Mouse (Mus musculus) midbrain, embryonic 12.5 days (tissue): ENCODE results near the gene Atp5e. TPM values are rescaled to one million over a fixed set of nuclear protein-coding genes. Genes with fewer than 3 reads are reported as not detected.
A peak's percentile ranks its signal among the peaks of the same experiment; 100 is the strongest.

ENCODE experiments used
- ATAC-seq: fragments of 200-750 bp; cut with Nextera tagmentation; 2 replicates; pipeline ENCODE4 v1.8.0; 2017; ENCODE audit warnings: low read depth, moderate TSS enrichment, moderate library complexity; ENCODE audit not compliant: low FRiP score
- H3K27ac ChIP-seq: fragments of 300-500 bp; sonication (generic); replicated peaks from 2 replicates; pipeline ENCODE4 v1.5.1; 2016; ENCODE audit warnings: mild to moderate bottlenecking
- H3K27me3 ChIP-seq: fragments of 300-500 bp; sonication (generic); 2 replicates; pipeline ENCODE4 v1.6.1; 2016; ENCODE audit warnings: mild to moderate bottlenecking
- H3K36me3 ChIP-seq: fragments of 300-500 bp; sonication (generic); 2 replicates; pipeline ENCODE4 v1.6.1; 2016
- H3K4me1 ChIP-seq: fragments of 300-500 bp; sonication (generic); 2 replicates; pipeline ENCODE4 v1.6.1; 2016
- H3K4me2 ChIP-seq: fragments of 300-500 bp; sonication (generic); replicated peaks from 2 replicates; pipeline ENCODE4 v1.6.1; 2016; ENCODE audit warnings: mild to moderate bottlenecking, moderate library complexity
- H3K4me3 ChIP-seq: fragments of 300-500 bp; sonication (generic); 2 replicates; pipeline ENCODE4 v1.5.1; 2016; ENCODE audit warnings: mild to moderate bottlenecking
- H3K9ac ChIP-seq: fragments of 300-500 bp; sonication (generic); replicated peaks from 2 replicates; pipeline ENCODE4 v1.6.1; 2016; ENCODE audit warnings: mild to moderate bottlenecking, moderate library complexity
- H3K9me3 ChIP-seq: fragments of 300-500 bp; sonication (generic); 2 replicates; pipeline ENCODE4 v1.6.1; 2016; ENCODE audit warnings: mild to moderate bottlenecking
- WGBS: fragments of 180-500 bp; shearing (Covaris S2); methylation state at CpG from one replicate; pipeline ENCODE4 v1.1.7; 2016; 5-methylcytosine and 5-hydroxymethylcytosine counted together
- polyA plus RNA-seq: library from polyadenylated mRNA; unstranded; fragments of >200 nt; fragmentation: Nextera tagmentation; extraction: Ambion mirVana; gene quantifications from 2 replicates; pipeline ENCODE4 v1.2.1, GENCODE M21; 2016

Atp5e gene
- polyA plus RNA-seq, 1 experiment from 2014 or later: 754 TPM

GRCm38 (mm10) chr2:174445018-174445417 lies 18.9 kb downstream of the Atp5e start:
- H3K27ac ChIP-seq: no peak overlapping the region
- 80% methylated on average over 6 of the region's 6 CpGs for WGBS
- no peaks in the 10 kb centered on the region for H3K36me3 ChIP-seq
- no peak overlapping the region for H3K9ac ChIP-seq
- H3K4me3 ChIP-seq: no peak overlapping the region
- no peaks in the 10 kb centered on the region; the same call in 1 of the 2 replicates for H3K27me3 ChIP-seq
- no peak overlapping the region for H3K4me2 ChIP-seq
- H3K9me3 ChIP-seq: no peaks in the 10 kb centered on the region
- peaks cover 4% of the 10 kb centered on the region; the same call in 1 of the 2 replicates for H3K4me1 ChIP-seq
- no peak for ATAC-seq

GRCm38 (mm10) chr2:174444359-174444758 lies 19.5 kb downstream of the Atp5e start:
- H3K4me1 ChIP-seq: peaks cover 4% of the 10 kb centered on the region; the same call in 1 of the 2 replicates
- H3K9ac ChIP-seq: no peak overlapping the region
- H3K27ac ChIP-seq: no peak overlapping the region
- no peak for ATAC-seq
- no peak overlapping the region for H3K4me3 ChIP-seq
- WGBS: 86% methylated on average over 6 of the region's 7 CpGs
- H3K9me3 ChIP-seq: no peaks in the 10 kb centered on the region
- H3K27me3 ChIP-seq: no peaks in the 10 kb centered on the region; the same call in 1 of the 2 replicates
- no peaks in the 10 kb centered on the region for H3K36me3 ChIP-seq
- H3K4me2 ChIP-seq: no peak overlapping the region

GRCm38 (mm10) chr2:174443046-174443445 lies 20.9 kb downstream of the Atp5e start:
- H3K9me3 ChIP-seq: no peaks in the 10 kb centered on the region
- H3K4me1 ChIP-seq: peaks cover 16% of the 10 kb centered on the region
- H3K4me3 ChIP-seq: no peak overlapping the region
- no peak for ATAC-seq
- no peak overlapping the region for H3K9ac ChIP-seq
- H3K36me3 ChIP-seq: no peaks in the 10 kb centered on the region
- H3K27ac ChIP-seq: no peak overlapping the region
- whole genome bisulfite sequencing: 58% methylated on average over 2 of the region's 2 CpGs
- no peak overlapping the region for H3K4me2 ChIP-seq
- H3K27me3 ChIP-seq: no peaks in the 10 kb centered on the region; the same call in 1 of the 2 replicates

GRCm38 (mm10) chr2:174442460-174442859 lies 21.4 kb downstream of the Atp5e start:
- Histone ChIP-seq H3K4me2 (no peak overlapping the region), H3K27me3 (no peaks in the 10 kb centered on the region; the same call in 1 of the 2 replicates), H3K4me3 (no peak overlapping the region), H3K9me3 (no peaks in the 10 kb centered on the region), H3K4me1 (peaks cover 22% of the 10 kb centered on the region), H3K27ac (no peak overlapping the region), H3K9ac (no peak overlapping the region), H3K36me3 (no peaks in the 10 kb centered on the region)
- ATAC-seq: no peak
- 90% methylated on average over 9 of the region's 9 CpGs for WGBS

GRCm38 (mm10) chr2:174441898-174442297 lies 22.0 kb downstream of the Atp5e start:
- 83% methylated on average over 4 of the region's 4 CpGs for WGBS
- Histone ChIP-seq H3K4me2 (no peak overlapping the region), H3K36me3 (no peaks in the 10 kb centered on the region), H3K4me3 (no peak overlapping the region), H3K27me3 (no peaks in the 10 kb centered on the region; the same call in 1 of the 2 replicates), H3K9ac (no peak overlapping the region), H3K27ac (no peak overlapping the region), H3K9me3 (no peaks in the 10 kb centered on the region), H3K4me1 (peaks cover 21% of the 10 kb centered on the region)
- ATAC-seq: no peak

- H3K27me3 ChIP-seq: no peaks in the 10 kb centered on the region; the same call in 1 of the 2 replicates
These were observed 23.9 kb downstream of the Atp5e start for GRCm38 (mm10) chr2:174439961-174440360.

GRCm38 (mm10) chr2:174439450-174439838 lies 24.5 kb downstream of the Atp5e start:
- Histone ChIP-seq H3K36me3 (no peaks in the 10 kb centered on the region), H3K27ac (no peak overlapping the region), H3K4me1 (peaks cover 20% of the 10 kb centered on the region), H3K4me2 (peak overlapping the region; percentile 71), H3K4me3 (no peak overlapping the region), H3K9me3 (no peaks in the 10 kb centered on the region), H3K27me3 (no peaks in the 10 kb centered on the region; the same call in 1 of the 2 replicates), H3K9ac (no peak overlapping the region)
- no peak for ATAC-seq
- WGBS: 30% methylated on average over 5 of the region's 5 CpGs

More at GRCm38 (mm10) chr2:174439961-174440360, 23.9 kb downstream of the Atp5e start:
- Histone ChIP-seq H3K4me3 (no peak overlapping the region), H3K4me1 (peaks cover 20% of the 10 kb centered on the region), H3K4me2 (no peak overlapping the region), H3K9ac (no peak overlapping the region), H3K27ac (no peak overlapping the region), H3K36me3 (no peaks in the 10 kb centered on the region), H3K9me3 (no peaks in the 10 kb centered on the region)
- WGBS: 86% methylated on average over 9 of the region's 9 CpGs
- ATAC-seq: no peak

- no peaks in the 10 kb centered on the region; the same call in 1 of the 2 replicates for H3K27me3 ChIP-seq
- peak within 1 kb of the TSS; percentile 59 for H3K9ac ChIP-seq
- no peak within 1 kb of the TSS; the same call in 1 of the 2 replicates for H3K27ac ChIP-seq
- WGBS: 1% methylated on average over 38 of the region's 38 CpGs
- H3K4me2 ChIP-seq: peak within 1 kb of the TSS; percentile 71
- ATAC-seq: peak; percentile 84
- H3K9me3 ChIP-seq: no peaks in the 10 kb centered on the region
- H3K4me1 ChIP-seq: peaks cover 20% of the 10 kb centered on the region
- H3K4me3 ChIP-seq: peak within 1 kb of the TSS; percentile 56
- no peaks in the 10 kb centered on the region for H3K36me3 ChIP-seq
These were observed 25.0 kb downstream of the Atp5e start, which contains the start of gene Ctsz for GRCm38 (mm10) chr2:174438737-174439449. Gene Ctsz (minus strand): TSS chr2:174439039.

GRCm38 (mm10) chr2:174438181-174438580 lies 25.7 kb downstream of the Atp5e start:
- 64% methylated on average over 11 of the region's 11 CpGs for WGBS
- H3K36me3 ChIP-seq: 0 out of 2 replicates have a peak, but pooled peaks cover 6% of the 10 kb centered on the region
- ATAC-seq: 0 out of 2 replicates have a peak, but pooled peaks have one; percentile 1
- H3K4me1 ChIP-seq: peaks cover 20% of the 10 kb centered on the region
- H3K9me3 ChIP-seq: no peaks in the 10 kb centered on the region
- no peak overlapping the region; the same call in 1 of the 2 replicates for H3K27ac ChIP-seq
- peak overlapping the region; percentile 56 for H3K4me3 ChIP-seq
- no peaks in the 10 kb centered on the region; the same call in 1 of the 2 replicates for H3K27me3 ChIP-seq
- H3K9ac ChIP-seq: peak overlapping the region; percentile 59
- peak overlapping the region; percentile 71 for H3K4me2 ChIP-seq

- Histone ChIP-seq H3K4me3 (no peak overlapping the region), H3K9me3 (no peaks in the 10 kb centered on the region), H3K9ac (no peak overlapping the region), H3K36me3 (0 out of 2 replicates have a peak, but pooled peaks cover 10% of the 10 kb centered on the region), H3K4me1 (peaks cover 20% of the 10 kb centered on the region), H3K27ac (no peak overlapping the region), H3K4me2 (peak overlapping the region; percentile 71), H3K27me3 (no peaks in the 10 kb centered on the region; the same call in 1 of the 2 replicates)
- ATAC-seq: no peak
- WGBS: 98% methylated on average over 4 of the region's 4 CpGs
These were observed 26.3 kb downstream of the Atp5e start for GRCm38 (mm10) chr2:174437697-174437982.

- H3K4me1 ChIP-seq: peaks cover 20% of the 10 kb centered on the region
- no peak overlapping the region for H3K4me3 ChIP-seq
- no peak overlapping the region for H3K9ac ChIP-seq
- H3K27ac ChIP-seq: no peak overlapping the region
- no peak for ATAC-seq
- no peaks in the 10 kb centered on the region for H3K9me3 ChIP-seq
- 96% methylated on average over 7 of the region's 7 CpGs for WGBS
- H3K27me3 ChIP-seq: no peaks in the 10 kb centered on the region
- no peak overlapping the region for H3K4me2 ChIP-seq
- H3K36me3 ChIP-seq: 0 out of 2 replicates have a peak, but pooled peaks cover 13% of the 10 kb centered on the region
These were observed 26.8 kb downstream of the Atp5e start for GRCm38 (mm10) chr2:174436916-174437696.
